Comparison of ENCODE assay signal across 8 mouse cellular contexts in the genomic region with DNA sequence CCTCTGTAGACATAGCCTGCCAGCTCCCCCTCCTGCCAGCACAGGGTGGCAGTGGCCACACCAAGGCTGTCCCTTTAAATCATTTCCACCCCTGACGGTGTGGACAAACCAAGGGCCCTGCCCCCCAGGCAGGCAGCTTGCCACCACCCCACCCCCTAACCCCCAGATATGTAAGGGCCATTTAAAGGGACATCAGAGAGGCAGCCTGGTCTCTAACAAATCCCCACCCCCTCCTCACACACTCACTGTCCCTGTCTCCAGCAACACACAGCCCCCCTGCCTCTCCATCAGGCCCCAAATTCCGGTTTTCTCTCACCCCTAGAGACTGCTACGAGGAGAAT. TPM values are rescaled to one million over a fixed set of nuclear protein-coding genes. Genes with fewer than 3 reads are reported as not detected.
A peak's percentile ranks its signal among the peaks of the same experiment; 100 is the strongest.
DNase-seq lines count a peak whose midpoint lies in the region; ATAC-seq and TF ChIP-seq lines count a peak whose summit lies in the region.

No protein-coding gene starts in this region.

- TF ChIP-seq EP300 in CH12.LX (IDR thresholded peaks at IDR 0.05; ENCODE audit: low read length), result no peak

- in situ Hi-C loops in CH12.LX (cut with MboI; ENCODE audit: low pct_ligation_motif_present, low pct_unique_long_range_greater_than_20kb, low sequenced_read_pairs), result no loop called here

- peak in 1 of 2 experiments; percentile 40; a peak in 2 of 4 replicates for TF ChIP-seq CTCF in CH12.LX (conservative IDR thresholded peaks at IDR 0.05 in 1 of 2, IDR thresholded peaks at IDR 0.05 in 1 of 2; ENCODE audit: low read depth in 2 of 2, low read length in 2 of 2)
- TF ChIP-seq CTCF in kidney, adult 2 months (conservative IDR thresholded peaks at IDR 0.05; ENCODE audit: insufficient read depth, insufficient read length, low read depth, low read length), result peak; percentile 34

- peak overlapping the region; percentile 52 for H3K4me2 ChIP-seq in CH12.LX (ENCODE audit: insufficient read depth, low read depth, poor library complexity, severe bottlenecking)
- peak overlapping the region; percentile 96 for H3K4me2 ChIP-seq in lung, embryonic 16.5 days (ENCODE audit: low read depth, low read length)
- H3K4me2 ChIP-seq in stomach, embryonic 15.5 days, result peak overlapping the region; percentile 93

- H3K4me3 ChIP-seq in CH12.LX (replicated peaks in 1 of 3; ENCODE audit: low read depth in 2 of 3, low read length in 2 of 3, poor library complexity in 1 of 3), result peak overlapping the region in 2 of 3 experiments; percentile 28 to 62
- peak overlapping the region; percentile 64 for H3K4me3 ChIP-seq in kidney, adult 2 months (ENCODE audit: insufficient read depth, low read depth, low read length)
- peak overlapping the region; percentile 66 for H3K4me3 ChIP-seq in lung, embryonic 16.5 days (ENCODE audit: low read length)
- peak overlapping the region; percentile 68 for H3K4me3 ChIP-seq in stomach, embryonic 15.5 days (replicated peaks)

- peak overlapping the region; percentile 92 for H3K27ac ChIP-seq in CH12.LX (ENCODE audit: insufficient read depth, low read depth)
- peak overlapping the region; percentile 82 for H3K27ac ChIP-seq in kidney, adult 2 months (ENCODE audit: insufficient read depth, low read depth, low read length)
- H3K27ac ChIP-seq in lung, embryonic 16.5 days (ENCODE audit: low read length), result peak overlapping the region; percentile 99
- H3K27ac ChIP-seq in stomach, embryonic 15.5 days, result peak overlapping the region; percentile 98

- peak overlapping the region; percentile 77 for H3K9ac ChIP-seq in CH12.LX (ENCODE audit: insufficient read depth, low read depth)
- H3K9ac ChIP-seq in lung, embryonic 16.5 days (ENCODE audit: low read length), result peak overlapping the region; percentile 83
- H3K9ac ChIP-seq in stomach, embryonic 15.5 days, result peak overlapping the region; percentile 62

- H3K4me1 ChIP-seq in CH12.LX (ENCODE audit: control insufficient read depth in 1 of 2, insufficient read depth in 2 of 2), result peaks cover 41 to 82% of the 10 kb centered on the region in 2 experiments
- peaks cover 34% of the 10 kb centered on the region for H3K4me1 ChIP-seq in kidney, adult 2 months (ENCODE audit: control insufficient read depth, insufficient read depth, low read length)
- H3K4me1 ChIP-seq in lung, embryonic 16.5 days (replicated peaks; ENCODE audit: control insufficient read depth, insufficient read depth, low read length), result peaks cover 55% of the 10 kb centered on the region
- H3K4me1 ChIP-seq in stomach, embryonic 15.5 days, result peaks cover 61% of the 10 kb centered on the region

- H3K79me2 ChIP-seq in CH12.LX (replicated peaks; ENCODE audit: control insufficient read depth, extremely low read depth, insufficient read depth, poor library complexity, severe bottlenecking), result no peaks in the 10 kb centered on the region

- WGBS in kidney, adult 2 months, result 2% methylated on average over 3 of the region's 3 CpGs
- 0% methylated on average over 3 of the region's 3 CpGs for WGBS in lung, embryonic 16.5 days
- whole genome bisulfite sequencing in stomach, embryonic 15.5 days, result 0% methylated on average over 3 of the region's 3 CpGs

- peak; percentile 15 for TF ChIP-seq RAD21 in CH12.LX (IDR thresholded peaks at IDR 0.05; ENCODE audit: low read depth, low read length)

- H3K9me3 ChIP-seq in CH12.LX (replicated peaks; ENCODE audit: low read length), result no peaks in the 10 kb centered on the region
- H3K9me3 ChIP-seq in lung, embryonic 16.5 days (ENCODE audit: control insufficient read depth, low read length), result no peaks in the 10 kb centered on the region
- no peaks in the 10 kb centered on the region for H3K9me3 ChIP-seq in stomach, embryonic 15.5 days

- peaks cover 38% of the 10 kb centered on the region for H3K27me3 ChIP-seq in CH12.LX (replicated peaks)
- no peaks in the 10 kb centered on the region for H3K27me3 ChIP-seq in kidney, adult 2 months (replicated peaks; ENCODE audit: control insufficient read depth, insufficient read depth, low read length)
- no peaks in the 10 kb centered on the region for H3K27me3 ChIP-seq in lung, embryonic 16.5 days (ENCODE audit: control insufficient read depth, insufficient read depth, low read depth, low read length)
- H3K27me3 ChIP-seq in stomach, embryonic 15.5 days (replicated peaks), result no peaks in the 10 kb centered on the region

- H3K36me3 ChIP-seq in CH12.LX (replicated peaks in 1 of 2; ENCODE audit: control insufficient read depth in 1 of 2, insufficient read depth in 1 of 2, low read length in 1 of 2), result no peaks in the 10 kb centered on the region
- H3K36me3 ChIP-seq in kidney, adult 2 months (ENCODE audit: control insufficient read depth, insufficient read depth, low read length), result no peaks in the 10 kb centered on the region
- peaks cover 5% of the 10 kb centered on the region for H3K36me3 ChIP-seq in lung, embryonic 16.5 days (ENCODE audit: control insufficient read depth, insufficient read depth, low read length)
- H3K36me3 ChIP-seq in stomach, embryonic 15.5 days, result no peaks in the 10 kb centered on the region

- dilution Hi-C loops in CH12.LX (cut with MboI; ENCODE audit: extremely low pct_ligation_motif_present, extremely low pct_unique_long_range_greater_than_20kb, low sequenced_read_pairs), result no loop called here

- DNase-seq in 3134 (ENCODE audit: extremely low read depth, insufficient read length, low spot score) (peak; percentile 66), CH12.LX (ENCODE audit: extremely low read depth) (no peak)
- DNase-seq in embryo, embryonic 10 days (ENCODE audit: low spot score), result peak; percentile 69
- peak; percentile 48 for DNase-seq in heart, adult 8-10 months (ENCODE audit: low spot score)
- peak; percentile 83 for DNase-seq in kidney, adult 2 months
- DNase-seq in urinary bladder, adult 18-20 months (ENCODE audit: low spot score in 2 of 2), result no peak

- TF ChIP-seq POLR2A in CH12.LX (IDR thresholded peaks at IDR 0.05; ENCODE audit: low read depth, low read length), result no peak
- TF ChIP-seq POLR2A in kidney, adult 2 months (IDR thresholded peaks at IDR 0.05; ENCODE audit: low read depth, low read length), result no peak

- ATAC-seq in lung, embryonic 16.5 days (ENCODE audit: low read depth), result peak; percentile 3
- peak; percentile 6; the same call in 1 of the 2 replicates for ATAC-seq in stomach, embryonic 15.5 days (ENCODE audit: insufficient read depth, low FRiP score, low read depth)

TF ChIP-seq in CH12.LX, 34 proteins besides CTCF, POLR2A, EP300 and RAD21:
- TF ChIP-seq PAX5 (IDR thresholded peaks at IDR 0.05; ENCODE audit: low read length) (no peak), MAZ (IDR thresholded peaks at IDR 0.05; ENCODE audit: low read depth, low read length) (peak; percentile 40; the same call in 1 of the 2 replicates), CHD2 (IDR thresholded peaks at IDR 0.05; ENCODE audit: low read length) (peak; percentile 48; the same call in 1 of the 2 replicates), MXI1 (IDR thresholded peaks at IDR 0.05; ENCODE audit: low read depth, low read length) (peak; percentile 55; the same call in 1 of the 2 replicates)
TF ChIP-seq in CH12.LX: peak in this region for 3.

RNA-seq across cellular contexts. Expression of a gene that starts 1.8 kb away (rescaled TPM):
- 2.9 and 5.7 TPM in 2 replicates for total RNA-seq in CH12.LX (2012; rRNA removed)
- 0.36 and 0.66 TPM in 2 replicates for total RNA-seq in CH12.LX (2014; rRNA removed)
- polyA plus RNA-seq in CH12.LX (2012; ENCODE audit: insufficient read length, low read depth), result 6.0 and 7.2 TPM in 2 replicates
- total RNA-seq in heart, adult 8-10 months (2022), result 10 to 100 TPM; 19.1 to 26.2 (median 22.3) TPM
- polyA plus RNA-seq in kidney, adult 2 months (2012; rRNA removed), result 8.8 and 10.5 TPM in 2 replicates
- polyA plus RNA-seq in lung, embryonic 16.5 days (2015; fragmentation: Nextera tagmentation; extraction: Ambion mirVana), result 25.2 and 26.0 TPM in 2 replicates
- polyA plus RNA-seq in stomach, embryonic 15.5 days (2015; fragmentation: Nextera tagmentation; extraction: Ambion mirVana), result 25.4 and 26.5 TPM in 2 replicates

RNA-seq across cellular contexts. Expression of a gene that starts 17.3 kb away (rescaled TPM):
- 0.25 and 0.38 TPM in 2 replicates for total RNA-seq in CH12.LX (2012; rRNA removed)
- not detected in 2 replicates for total RNA-seq in CH12.LX (2014; rRNA removed)
- 0.16 and 0.22 TPM in 2 replicates for polyA plus RNA-seq in CH12.LX (2012; ENCODE audit: insufficient read length, low read depth)
- 10 to 100 TPM; 13.2 to 24.7 (median 19.5) TPM for total RNA-seq in heart, adult 8-10 months (2022)
- polyA plus RNA-seq in kidney, adult 2 months (2012; rRNA removed), result 25.4 and 25.8 TPM in 2 replicates
- polyA plus RNA-seq in lung, embryonic 16.5 days (2015; fragmentation: Nextera tagmentation; extraction: Ambion mirVana), result 54.7 and 57.4 TPM in 2 replicates
- 26.7 and 29.4 TPM in 2 replicates for polyA plus RNA-seq in stomach, embryonic 15.5 days (2015; fragmentation: Nextera tagmentation; extraction: Ambion mirVana)

RNA-seq across cellular contexts. Expression of a gene that starts 19.9 kb away (rescaled TPM):
- 28.4 and 37.4 TPM in 2 replicates for total RNA-seq in CH12.LX (2012; rRNA removed)
- 27.3 and 29.3 TPM in 2 replicates for total RNA-seq in CH12.LX (2014; rRNA removed)
- 29.5 and 33.2 TPM in 2 replicates for polyA plus RNA-seq in CH12.LX (2012; ENCODE audit: insufficient read length, low read depth)
- total RNA-seq in heart, adult 8-10 months (2022), result 10 to 100 TPM; 33.3 to 39.8 (median 36.9) TPM
- 26.6 and 27.9 TPM in 2 replicates for polyA plus RNA-seq in kidney, adult 2 months (2012; rRNA removed)
- 32.3 and 32.6 TPM in 2 replicates for polyA plus RNA-seq in lung, embryonic 16.5 days (2015; fragmentation: Nextera tagmentation; extraction: Ambion mirVana)
- 24.9 and 25.3 TPM in 2 replicates for polyA plus RNA-seq in stomach, embryonic 15.5 days (2015; fragmentation: Nextera tagmentation; extraction: Ambion mirVana)

RNA-seq across cellular contexts. Expression of a gene that starts 20.0 kb away (rescaled TPM):
- total RNA-seq in CH12.LX (2012; rRNA removed) (193 and 208 TPM in 2 replicates), CH12.LX (2014; rRNA removed) (161 and 201 TPM in 2 replicates)
- polyA plus RNA-seq in CH12.LX (2012; ENCODE audit: insufficient read length, low read depth), result 137 and 153 TPM in 2 replicates
- total RNA-seq in heart, adult 8-10 months (2022), result 100 to 1,000 TPM; 109 to 140 (median 120) TPM
- 251 and 317 TPM in 2 replicates for polyA plus RNA-seq in kidney, adult 2 months (2012; rRNA removed)
- polyA plus RNA-seq in lung, embryonic 16.5 days (2015; fragmentation: Nextera tagmentation; extraction: Ambion mirVana), result 158 and 165 TPM in 2 replicates
- polyA plus RNA-seq in stomach, embryonic 15.5 days (2015; fragmentation: Nextera tagmentation; extraction: Ambion mirVana), result 154 and 179 TPM in 2 replicates

RNA-seq across cellular contexts. Expression of a gene that starts 46.1 kb away (rescaled TPM):
- 66.4 and 69.6 TPM in 2 replicates for total RNA-seq in CH12.LX (2012; rRNA removed)
- total RNA-seq in CH12.LX (2014; rRNA removed), result 30.6 and 31.9 TPM in 2 replicates
- 87.1 and 92.0 TPM in 2 replicates for polyA plus RNA-seq in CH12.LX (2012; ENCODE audit: insufficient read length, low read depth)
- 10 to 100 TPM; 16.7 to 20.4 (median 18.3) TPM for total RNA-seq in heart, adult 8-10 months (2022)
- polyA plus RNA-seq in kidney, adult 2 months (2012; rRNA removed), result 168 and 175 TPM in 2 replicates
- 56.9 and 60.3 TPM in 2 replicates for polyA plus RNA-seq in lung, embryonic 16.5 days (2015; fragmentation: Nextera tagmentation; extraction: Ambion mirVana)
- 53.4 and 54.0 TPM in 2 replicates for polyA plus RNA-seq in stomach, embryonic 15.5 days (2015; fragmentation: Nextera tagmentation; extraction: Ambion mirVana)

Comparison
In these comparisons a context has a peak if more than half of its experiments do, and no peak if none do; other contexts are left out.
1. DNase-seq: peak in 3134 (single experiment), embryo, embryonic 10 days (single experiment), heart, adult 8-10 months (single experiment) and kidney, adult 2 months (single experiment); none in CH12.LX (single experiment) and urinary bladder, adult 18-20 months (0 of 2).
2. RNA of a gene that starts 17.3 kb away (polyA plus RNA-seq): 54.7 to 57.4 TPM in lung, embryonic 16.5 days, 26.7 to 29.4 TPM in stomach, embryonic 15.5 days and 25.4 to 25.8 TPM in kidney, adult 2 months; 0.16 to 0.22 TPM in CH12.LX; every median in the first group is over 10 times any median in the second.
3. Peak in every context shown above with its lines, with median percentiles within 50 percentile points of each other: H3K27ac ChIP-seq, H3K4me2 ChIP-seq, H3K4me3 ChIP-seq and H3K9ac ChIP-seq.